Mouse (Mus musculus) adrenal gland, postnatal 14 days (tissue): ENCODE measurements around the gene Prpf4b. TPM values are rescaled to one million over a fixed set of nuclear protein-coding genes. Genes with fewer than 3 reads are reported as not detected.
"Not testable (repeated sequence)": the region's sequence is repeated elsewhere in the genome, so short reads cannot be mapped to it uniquely, and the experiment has no call there.

Experiments used
- DNase-seq: peaks from one replicate; pipeline ENCODE4 v3.0.0; 2021; ENCODE audit warnings: mixed read lengths
- long read RNA-seq, 2 experiments: library from polyadenylated mRNA; stranded (forward); transcript quantifications; one replicate each; pipeline ENCODE4 v2.0.0; 2021
- total RNA-seq: library from RNA; stranded (reverse); gene quantifications from 2 replicates; pipeline ENCODE4 v1.2.3, GENCODE M21; 2021

Gene Prpf4b
- total RNA-seq, result 100 and 102 TPM in 2 replicates
- long read RNA-seq, experiment 1, full-length matches to known transcripts, result 10 of 27 reads
- long read RNA-seq, experiment 1, partial matches to known transcripts, result 4 of 27 reads
- long read RNA-seq, experiment 1, other reads (novel, unspliced or antisense), result 13 of 27 reads
- long read RNA-seq, experiment 2, full-length matches to known transcripts, result 12 of 41 reads
- long read RNA-seq, experiment 2, partial matches to known transcripts, result 4 of 41 reads
- long read RNA-seq, experiment 2, other reads (novel, unspliced or antisense), result 25 of 41 reads

- peak; percentile 95 for DNase-seq
These were observed at the start of gene Prpf4b for GRCm38 (mm10) chr13:34875166-34875710. Gene Prpf4b, plus strand, starts transcription at chr13:34875302.

- no peak for DNase-seq
These were observed 48.1 kb upstream of the Prpf4b start for GRCm38 (mm10) chr13:34826760-34827690.

DNA sequence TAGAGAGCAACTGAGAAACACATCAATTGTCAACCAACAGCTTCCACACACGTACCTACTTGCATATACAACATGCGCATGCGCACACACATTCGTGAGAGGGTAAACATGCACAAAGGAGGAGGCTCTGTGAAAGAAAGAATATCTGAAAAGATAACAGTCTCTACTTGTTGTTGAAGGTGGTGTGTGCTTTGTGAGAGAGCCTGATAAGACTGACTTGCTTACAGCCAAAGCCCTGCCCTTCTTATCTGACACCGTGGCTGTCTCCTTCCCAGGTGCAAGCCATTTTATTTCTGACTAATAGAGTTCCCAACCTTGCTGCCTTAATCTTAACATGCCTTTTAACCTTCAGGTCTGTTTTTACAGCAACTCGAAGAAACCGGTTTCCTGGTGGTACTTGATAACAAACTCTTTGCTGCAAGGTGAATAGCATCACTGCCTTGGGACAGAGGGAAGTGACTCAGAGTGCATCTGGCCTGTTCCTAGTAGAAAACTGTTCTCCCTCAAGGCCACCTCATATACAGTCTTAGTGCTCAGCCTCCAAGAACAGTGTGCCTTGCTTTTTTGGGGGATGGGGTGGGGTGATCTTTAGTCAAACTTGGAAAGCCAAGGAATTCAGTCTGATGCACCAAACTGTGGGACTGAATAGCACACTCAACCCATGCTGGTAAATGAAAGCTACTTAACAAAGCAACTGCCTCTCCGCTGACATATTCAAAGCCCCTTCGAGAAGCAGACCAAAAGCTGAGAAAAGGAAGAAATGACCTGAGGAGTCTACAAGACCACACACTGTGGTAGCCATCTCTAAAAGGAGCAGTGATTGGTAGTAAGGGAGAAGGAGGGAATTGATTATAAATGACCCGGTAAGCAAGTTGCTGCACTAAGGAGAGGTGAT, 46.9 kb upstream of the Prpf4b start:
- no peak for DNase-seq

- no peak for DNase-seq
These were observed 32.3 kb upstream of the Prpf4b start for GRCm38 (mm10) chr13:34842851-34843250.

- no peak for DNase-seq
These were observed 24.3 kb upstream of the Prpf4b start for GRCm38 (mm10) chr13:34850759-34851158.

- DNase-seq, result no peak
These were observed 23.8 kb upstream of the Prpf4b start for GRCm38 (mm10) chr13:34851191-34851784.

- peak; percentile 44 for DNase-seq
These were observed 17.6 kb upstream of the Prpf4b start for GRCm38 (mm10) chr13:34857526-34857925.

DNA sequence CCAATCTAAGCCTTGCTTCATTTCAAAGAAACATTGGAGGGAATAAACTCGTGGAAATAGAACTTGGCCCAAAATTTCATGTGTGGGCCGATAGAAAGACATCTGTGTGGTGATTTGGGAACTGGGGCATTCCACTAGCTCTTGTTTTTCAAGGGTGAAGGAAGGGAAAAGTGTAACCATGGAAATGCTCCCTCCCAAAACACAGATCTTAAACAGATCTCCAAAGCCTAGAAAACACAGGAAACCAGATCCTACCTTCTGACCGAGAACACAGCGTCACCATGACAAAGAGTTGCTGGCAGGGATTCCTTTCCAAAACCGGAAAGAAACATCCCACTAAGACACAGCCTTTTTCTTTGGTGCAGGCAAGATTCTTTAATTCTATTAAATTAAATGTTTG, 15.7 kb upstream of the Prpf4b start:
- no peak for DNase-seq

- DNase-seq, result not testable (repeated sequence)
These were observed 13.9 kb upstream of the Prpf4b start for GRCm38 (mm10) chr13:34861166-34861565.

GRCm38 (mm10) chr13:34864420-34865169, 10.5 kb upstream of the Prpf4b start:
- peak; percentile 50 for DNase-seq

DNA sequence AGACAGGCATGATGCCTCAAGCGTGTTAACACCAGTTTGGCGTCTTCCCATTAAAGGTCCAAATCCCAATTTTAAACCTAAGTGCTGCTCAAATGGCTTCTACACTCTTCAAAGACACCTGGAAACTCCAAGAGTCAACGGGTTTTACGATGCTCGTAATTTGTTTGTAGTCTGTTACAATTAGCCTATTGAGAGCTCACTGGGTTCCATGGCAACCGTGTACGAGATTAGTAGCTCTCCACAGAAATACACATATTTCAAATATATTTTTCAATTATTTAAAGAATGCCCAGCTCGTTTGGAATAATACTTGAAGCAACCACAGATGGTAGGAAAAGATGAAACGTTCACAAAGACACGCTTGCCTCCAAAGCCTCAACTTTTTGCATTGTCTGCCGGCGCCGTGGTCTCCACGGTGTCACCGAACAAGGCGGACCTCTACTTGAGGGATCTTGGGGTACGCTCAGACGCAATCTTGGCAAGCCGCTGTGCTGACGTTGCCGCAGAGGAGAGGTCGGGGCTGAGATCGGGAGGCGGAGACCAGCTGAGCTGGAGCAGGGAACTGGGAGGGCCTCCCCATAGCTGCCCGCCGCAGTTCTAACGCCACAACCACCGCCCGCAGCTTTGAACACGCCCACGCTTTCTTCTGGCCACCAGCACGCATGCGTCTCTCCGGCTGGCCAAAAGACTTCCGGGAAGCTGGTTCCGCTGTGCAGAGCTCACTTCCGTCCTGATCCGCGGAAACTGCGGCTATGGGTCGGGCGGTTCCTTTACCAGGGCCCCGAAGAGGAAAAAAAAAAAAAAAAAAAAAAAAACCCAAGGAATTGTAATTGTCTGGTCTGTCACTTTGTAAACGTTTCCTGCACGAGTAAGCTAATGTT, 1.1 kb upstream of the Prpf4b start:
- peak; percentile 97 for DNase-seq

DNA sequence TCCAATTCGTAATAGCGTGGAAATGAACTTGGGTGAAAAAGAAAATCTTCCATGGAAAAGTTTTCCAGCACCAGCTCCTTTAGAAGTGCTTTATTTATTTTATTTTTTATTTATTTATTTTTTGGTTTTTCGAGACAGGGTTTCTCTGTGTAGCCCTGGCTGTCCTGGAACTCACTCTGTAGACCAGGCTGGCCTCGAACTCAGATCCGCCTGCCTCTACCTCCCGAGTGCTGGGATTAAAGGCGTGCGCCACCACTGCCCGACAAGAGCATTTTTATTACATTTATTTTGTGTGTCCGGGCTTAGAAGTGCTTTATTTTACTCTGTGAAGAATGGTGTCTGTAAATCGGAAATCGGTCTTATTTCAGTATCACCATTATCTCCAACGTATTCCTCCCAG, 366 bp upstream of the Prpf4b start:
- peak; percentile 23 for DNase-seq

GRCm38 (mm10) chr13:34875741-34876445, 791 bp downstream of the Prpf4b start:
- peak; percentile 86 for DNase-seq

DNA sequence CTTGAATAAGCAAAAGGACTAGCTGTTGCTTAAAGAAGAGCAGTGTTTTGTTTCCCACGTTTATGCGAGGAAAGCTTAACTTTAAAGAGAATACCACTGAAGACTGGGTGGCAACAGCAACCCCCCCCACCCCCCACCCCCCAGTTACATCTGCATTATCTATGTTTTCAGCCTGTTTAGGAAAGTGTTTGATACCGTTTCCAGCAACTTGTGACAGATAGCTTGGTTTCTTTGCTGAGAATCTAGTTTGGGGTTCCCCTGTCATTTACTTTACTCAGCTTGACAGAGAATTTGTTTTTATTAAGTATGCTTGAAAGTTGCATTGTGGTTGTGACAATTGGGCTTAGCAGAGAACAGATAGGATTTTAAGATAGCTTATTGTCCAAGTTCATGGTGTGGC, 1.4 kb downstream of the Prpf4b start:
- no peak for DNase-seq

DNA sequence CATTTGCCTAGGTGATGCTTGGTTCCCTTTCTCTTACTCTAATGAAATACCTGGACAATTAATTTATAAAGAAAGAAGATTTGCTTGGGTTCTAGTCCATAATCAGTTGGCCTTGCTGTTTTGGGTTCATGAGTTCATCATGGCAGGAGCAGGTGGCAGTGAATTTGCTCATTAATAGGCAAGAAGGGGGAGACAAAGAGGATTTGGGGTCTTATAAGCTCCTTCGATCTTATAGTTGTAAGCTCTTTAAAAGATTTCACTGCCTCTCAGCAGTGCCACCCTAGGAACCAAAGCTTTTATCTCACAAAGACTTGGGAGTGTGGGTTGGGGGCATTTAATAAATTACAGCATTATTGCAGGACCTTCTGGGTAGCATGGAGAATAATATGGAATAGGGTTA, 17.8 kb downstream of the Prpf4b start:
- no peak for DNase-seq

- no peak for DNase-seq
These were observed 39.5 kb downstream of the Prpf4b start for GRCm38 (mm10) chr13:34914614-34915013.

DNA sequence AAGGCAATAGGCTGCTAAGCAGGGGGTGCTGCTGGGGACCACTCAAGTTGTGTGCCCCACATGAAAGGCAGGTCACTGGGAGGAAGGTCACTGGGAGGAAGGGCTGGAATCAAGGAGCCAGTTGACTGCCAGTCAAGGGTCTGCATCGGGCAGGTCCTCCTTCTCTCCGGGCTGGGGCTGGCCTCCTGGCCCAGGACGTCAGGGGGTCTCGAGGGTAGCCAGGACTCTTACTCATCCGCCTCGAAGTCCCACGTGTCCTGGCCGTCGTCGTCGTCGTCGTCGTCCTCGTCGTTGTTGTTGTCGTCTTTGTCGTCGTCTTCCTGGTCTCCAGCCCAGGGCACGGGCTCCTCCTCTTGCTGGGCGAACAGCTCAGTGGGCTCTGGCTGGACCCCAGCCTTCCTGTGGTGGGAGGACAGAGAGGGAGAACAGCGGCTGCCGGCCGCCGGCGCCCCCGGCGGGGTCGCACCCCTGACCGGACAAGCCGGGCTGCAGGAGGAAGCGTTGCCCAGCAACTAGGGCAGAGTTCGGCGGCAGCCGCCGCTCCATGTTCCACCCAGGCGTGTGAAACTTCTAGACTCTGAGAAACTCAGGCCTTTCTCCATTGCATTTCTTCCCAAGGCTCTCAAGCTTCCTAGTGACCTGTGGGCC, 41.5 kb downstream of the Prpf4b start:
- DNase-seq, result peak; percentile 29

GRCm38 (mm10) chr13:34924210-34924609, 49.1 kb downstream of the Prpf4b start, which contains the start of the genes Fam217a and 4933417A18Rik:
Gene Fam217a, minus strand, starts transcription at chr13:34924310.
Gene 4933417A18Rik, plus strand, starts transcription at chr13:34924409.
- no peak for DNase-seq
